Mouse (Mus musculus) testis, adult 2 months (tissue): ENCODE results near the gene Rwdd4a.

Experiments
- CTCF ChIP-seq: fragments of 200-500 bp; IDR thresholded peaks from 2 replicates; pipeline ENCODE4 v1.5.1; 2012; ENCODE audit warnings: low read depth, mild to moderate bottlenecking, inconsistent platforms, low read length, moderate library complexity; ENCODE audit not compliant: control insufficient read depth, insufficient read depth, insufficient replicate concordance
- POLR2A ChIP-seq: fragments of 200-500 bp; IDR thresholded peaks from 2 replicates; pipeline ENCODE4 v1.6.1; 2012; ENCODE audit warnings: low read depth, mild to moderate bottlenecking, inconsistent platforms, low read length, moderate library complexity; ENCODE audit not compliant: control insufficient read depth

- no peak for TF ChIP-seq CTCF
- TF ChIP-seq POLR2A, result no peak
These were observed 48.0 kb downstream of the Rwdd4a start for GRCm38 (mm10) chr8:47581454-47581853.
